Mouse (Mus musculus) right cerebral cortex, postnatal 4 days (tissue): ENCODE results near the gene Hnrnpr.

Experiments
- DNase-seq: peaks from one replicate; pipeline ENCODE4 v3.0.0-alpha.2; 2022

Hnrnpr gene

DNA sequence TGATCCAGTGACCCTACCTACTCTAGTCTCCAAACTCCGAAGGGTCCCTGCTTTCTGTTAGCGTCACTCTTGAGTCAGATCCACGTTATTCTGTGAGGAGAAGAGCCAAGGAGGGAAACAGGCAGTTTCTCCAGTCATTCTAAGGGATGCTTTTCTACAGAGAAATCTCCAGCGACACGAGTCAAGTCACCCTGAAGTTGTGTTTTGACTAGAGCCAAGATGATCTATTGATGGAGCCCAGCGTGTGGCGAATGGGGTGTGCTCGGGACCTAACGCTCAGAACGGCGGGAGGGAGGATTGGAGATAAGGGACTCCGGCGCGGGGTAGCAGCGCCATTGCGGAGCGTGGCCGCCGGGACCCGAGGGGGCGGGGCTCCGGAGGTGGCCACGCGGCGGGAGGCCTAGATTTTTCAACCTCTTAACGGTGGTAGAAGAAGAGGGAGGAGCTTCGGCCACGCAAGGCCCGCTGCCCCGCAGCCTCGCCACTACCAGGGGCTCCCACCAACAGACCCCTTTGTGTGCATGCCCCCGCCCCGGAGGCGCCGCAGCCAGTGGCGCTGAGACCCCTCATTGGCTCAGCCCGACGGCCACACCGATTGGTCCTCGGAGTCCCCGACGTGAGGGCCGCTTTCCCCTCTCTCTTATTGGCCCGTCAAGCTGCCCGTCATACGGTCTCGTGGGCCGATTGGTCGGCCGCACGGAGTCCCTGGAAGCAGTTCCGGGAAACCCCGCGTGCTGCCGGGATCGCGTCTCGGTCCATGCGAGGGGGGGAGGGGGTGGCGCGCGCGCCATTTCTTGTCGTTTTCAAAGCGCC is at the start of gene Hnrnpr:
Gene Hnrnpr, plus strand, starts transcription at position 714 of the 813 bp plus-strand sequence.
- peak; percentile 100 for DNase-seq

DNA sequence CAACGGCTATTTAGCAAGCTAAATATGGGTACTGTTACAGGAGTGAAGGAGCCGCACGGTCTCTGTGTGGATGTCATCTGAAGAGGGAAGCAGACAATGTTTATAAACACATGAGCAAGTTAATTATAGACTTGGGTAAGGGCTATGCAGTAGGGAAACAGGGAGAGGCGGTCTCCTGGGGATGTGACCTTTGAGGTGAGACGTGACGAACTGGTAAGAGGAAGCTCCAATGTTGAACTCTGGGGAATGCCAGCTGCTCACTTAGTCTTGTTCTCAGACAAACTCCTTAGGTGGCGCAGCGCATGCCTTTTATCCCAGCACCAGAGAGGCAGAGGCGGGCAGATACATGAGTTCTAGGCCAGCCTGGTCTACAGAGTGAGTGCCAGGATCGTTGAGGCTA is 48.8 kb upstream of the Hnrnpr start:
- no peak for DNase-seq

DNA sequence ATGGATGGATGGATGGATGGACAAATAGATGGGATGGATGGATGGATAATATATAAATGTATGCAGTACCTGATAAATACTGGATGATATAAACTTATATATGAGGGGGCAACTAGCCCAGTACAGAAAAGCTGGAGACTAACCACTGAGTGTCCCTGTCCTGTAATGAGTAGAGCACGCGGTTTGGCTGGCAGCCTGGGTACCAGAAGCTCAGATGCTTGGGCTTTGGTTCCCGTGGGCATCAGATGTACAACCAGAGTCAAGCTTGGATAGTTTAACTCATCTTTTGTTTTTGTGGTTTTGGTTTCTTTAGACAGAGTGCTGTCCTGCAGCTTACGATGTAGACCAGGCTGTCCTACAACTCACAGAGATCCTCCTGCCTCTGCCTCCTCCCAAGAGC is 47.2 kb upstream of the Hnrnpr start:
- no peak for DNase-seq

DNA sequence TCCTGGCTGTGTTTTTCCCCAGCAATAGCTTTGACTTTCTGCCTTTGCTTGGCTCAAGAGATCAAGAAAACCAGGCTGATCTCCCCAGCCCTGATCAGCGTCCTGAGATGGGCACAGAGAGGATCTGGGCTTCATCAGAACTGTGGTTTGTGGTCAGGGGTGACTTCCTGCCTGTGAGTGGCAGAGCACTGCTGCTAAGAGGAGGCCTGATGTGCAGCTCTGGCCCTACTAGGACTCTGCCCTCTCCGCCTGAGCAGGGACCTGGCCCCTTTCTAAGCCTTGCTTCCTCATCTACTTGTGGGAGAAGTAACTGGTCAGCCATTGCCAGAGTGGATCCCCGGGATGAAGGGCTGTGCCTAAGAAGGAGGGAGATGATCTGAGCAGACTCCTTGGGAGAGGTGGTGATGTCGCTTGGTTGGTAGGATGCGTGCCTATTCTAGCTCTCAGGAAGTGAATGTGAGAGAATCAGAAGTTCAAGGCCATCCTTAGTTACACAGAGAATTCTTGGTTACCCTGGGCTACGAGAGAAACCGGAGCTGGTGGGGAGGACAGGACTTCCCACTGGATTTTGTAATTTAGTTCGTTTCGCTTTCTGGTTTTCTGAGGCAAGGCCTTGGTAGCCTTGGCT is 43.9 kb upstream of the Hnrnpr start:
- no peak for DNase-seq

DNA sequence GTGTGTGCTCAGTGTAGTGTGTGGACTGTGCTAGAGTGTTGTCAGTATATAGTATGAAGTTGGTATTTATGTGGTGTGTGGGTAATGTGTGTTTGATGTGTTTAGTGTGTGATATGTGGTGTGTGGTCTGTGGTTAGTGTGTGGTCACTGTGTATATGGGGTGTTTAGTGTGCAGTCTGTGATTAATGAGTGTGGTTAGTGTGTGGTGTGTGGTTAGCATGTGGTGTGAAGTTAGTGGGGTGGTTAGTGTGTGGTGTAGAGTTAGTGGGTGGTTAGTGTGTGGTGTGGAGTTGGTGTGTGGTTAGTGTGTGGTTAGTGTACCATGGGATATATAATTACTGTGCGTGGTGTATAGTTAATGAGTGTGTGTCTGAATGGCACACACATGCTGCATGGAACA is 41.8 kb upstream of the Hnrnpr start:
- no peak for DNase-seq

DNA sequence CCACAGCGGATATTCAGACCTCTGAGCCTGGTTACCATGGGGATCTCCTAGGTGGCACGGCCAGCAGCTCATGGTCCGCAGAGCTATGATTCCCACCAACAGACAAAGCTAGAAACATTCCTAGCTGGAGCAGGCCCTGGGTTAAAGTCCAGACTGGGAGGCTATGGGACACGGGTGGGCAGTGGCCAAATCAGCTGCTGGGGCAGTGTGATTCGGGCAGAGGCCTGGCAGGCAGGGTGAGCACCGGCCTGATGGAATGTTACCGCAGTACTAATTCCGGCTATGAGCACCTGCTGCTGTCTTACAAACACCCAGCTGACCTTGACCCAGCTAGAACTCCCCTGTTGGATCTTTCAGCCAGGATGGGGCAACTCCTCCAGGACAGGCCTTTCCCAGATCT is 40.1 kb upstream of the Hnrnpr start:
- no peak for DNase-seq

DNA sequence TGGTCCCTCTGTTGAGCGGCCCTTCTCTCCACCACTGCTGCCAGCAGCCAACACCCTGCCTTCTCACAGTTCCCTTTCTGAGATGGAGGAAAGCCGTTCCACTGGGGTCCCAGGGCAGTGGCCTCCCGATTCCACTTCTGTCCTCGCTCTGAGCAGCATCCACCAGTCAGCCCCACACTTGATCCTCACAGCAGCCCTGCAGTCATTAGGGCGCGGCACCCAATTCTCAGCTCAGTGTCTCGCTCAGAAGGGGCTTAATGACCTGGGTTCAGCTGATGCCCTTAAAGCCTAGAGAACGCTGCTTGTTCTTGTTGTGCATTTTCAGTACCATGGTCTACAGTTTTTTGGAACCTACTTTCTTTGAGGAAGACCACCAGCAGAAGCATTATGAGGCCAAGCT is 29.6 kb upstream of the Hnrnpr start:
- no peak for DNase-seq

DNA sequence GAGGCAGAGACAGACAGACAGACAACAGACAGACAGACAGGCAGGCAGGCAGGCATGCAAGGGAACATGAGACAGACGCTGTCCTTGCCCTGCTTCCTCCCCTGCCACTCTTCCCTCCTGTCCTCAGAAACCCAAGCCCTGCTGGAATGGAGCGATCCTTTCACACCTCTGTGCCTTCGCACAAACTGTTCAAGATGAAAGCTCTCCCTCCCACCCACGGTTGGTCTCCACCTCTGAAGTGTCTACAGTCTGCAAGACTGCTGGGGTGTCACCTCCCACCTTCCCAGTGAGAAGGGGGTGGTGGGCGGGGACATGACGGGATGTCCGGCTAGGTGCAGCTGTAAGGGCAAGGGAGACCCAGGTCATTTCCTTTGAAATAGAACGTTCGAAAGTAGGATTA is 29.1 kb upstream of the Hnrnpr start:
- no peak for DNase-seq

DNA sequence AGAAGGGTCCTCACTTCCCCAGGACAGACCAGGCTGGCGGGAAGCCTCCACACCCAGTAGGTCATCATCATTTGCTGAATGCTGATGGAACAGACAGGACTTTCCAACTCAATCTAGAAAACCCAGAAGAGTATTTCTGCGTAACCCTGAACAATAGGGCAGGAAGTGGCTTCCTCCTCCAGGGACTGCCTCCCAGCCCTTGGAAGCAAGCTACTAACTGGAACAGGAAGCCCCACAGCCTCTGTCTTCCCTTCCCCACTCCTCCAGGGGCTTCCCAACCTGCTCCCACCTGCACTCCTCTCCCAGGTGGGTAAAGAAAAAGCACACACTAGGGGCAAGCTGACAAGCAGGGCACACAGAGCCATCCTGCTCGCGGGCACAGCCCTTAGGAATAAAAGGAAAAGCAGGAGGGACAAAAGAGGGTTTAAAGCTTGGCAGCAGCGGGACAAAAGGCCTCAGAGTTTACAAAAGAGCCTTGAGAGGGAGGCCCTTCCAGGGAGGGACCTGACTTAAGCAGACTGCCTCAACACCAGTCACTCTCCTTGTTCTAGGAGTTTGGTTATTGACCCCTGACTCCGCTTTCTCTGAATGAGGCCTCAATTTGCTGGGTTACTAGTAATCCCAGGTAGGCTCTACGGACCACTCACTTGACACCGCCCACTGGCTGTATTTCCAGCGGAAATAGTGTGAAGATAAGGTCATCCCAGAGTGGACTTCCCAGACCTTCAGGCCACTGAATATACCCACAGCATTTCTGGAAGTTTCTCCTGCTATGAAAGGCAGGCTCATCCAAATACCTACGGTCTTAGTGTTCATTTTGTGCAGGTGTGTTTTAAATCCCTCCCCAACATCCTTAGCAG is 27.9 kb upstream of the Hnrnpr start:
- DNase-seq, result no peak

DNA sequence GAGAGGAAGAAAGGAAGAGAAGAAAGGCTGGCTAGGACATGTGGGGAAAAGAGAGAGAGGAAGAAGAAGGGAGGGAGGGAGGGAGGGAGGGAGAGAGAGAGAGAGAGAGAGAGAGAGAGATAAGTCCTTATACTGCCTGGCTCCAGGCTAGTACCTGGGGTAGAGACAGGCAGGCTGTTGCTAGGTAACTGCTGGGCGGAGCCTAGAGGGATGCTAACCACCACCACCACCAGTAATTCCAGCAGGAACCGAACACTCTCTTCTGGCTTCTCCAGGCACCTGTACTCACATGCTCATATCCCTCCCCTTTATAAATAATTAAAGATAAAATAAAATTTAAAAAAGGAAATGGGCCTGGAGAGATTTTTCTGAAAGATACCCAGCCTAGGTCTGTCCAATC is 27.0 kb upstream of the Hnrnpr start:
- no peak for DNase-seq

DNA sequence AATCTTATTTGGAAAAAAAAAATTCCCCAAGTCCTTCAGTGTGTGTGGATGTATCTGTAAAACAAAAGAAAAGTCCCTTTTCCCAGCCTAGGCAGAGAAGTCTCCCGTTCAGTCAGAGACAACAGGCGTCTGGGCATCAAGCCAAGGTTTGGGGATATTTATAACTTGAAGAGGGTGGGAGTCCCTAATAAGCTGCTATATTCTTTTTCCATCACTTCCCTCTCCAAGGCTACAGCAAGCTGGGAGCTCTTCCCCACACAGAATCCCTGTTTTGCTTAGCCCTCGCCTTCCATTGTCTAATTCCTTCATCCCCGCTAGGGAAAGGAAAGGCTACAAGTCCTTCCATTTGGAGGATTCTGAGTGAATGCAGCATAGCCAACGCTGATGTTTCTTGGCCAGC is 26.3 kb upstream of the Hnrnpr start, which contains the start of gene Zfp46:
Gene Zfp46, plus strand, starts transcription at position 229 of the 400 bp plus-strand sequence.
- DNase-seq, result peak; percentile 88

DNA sequence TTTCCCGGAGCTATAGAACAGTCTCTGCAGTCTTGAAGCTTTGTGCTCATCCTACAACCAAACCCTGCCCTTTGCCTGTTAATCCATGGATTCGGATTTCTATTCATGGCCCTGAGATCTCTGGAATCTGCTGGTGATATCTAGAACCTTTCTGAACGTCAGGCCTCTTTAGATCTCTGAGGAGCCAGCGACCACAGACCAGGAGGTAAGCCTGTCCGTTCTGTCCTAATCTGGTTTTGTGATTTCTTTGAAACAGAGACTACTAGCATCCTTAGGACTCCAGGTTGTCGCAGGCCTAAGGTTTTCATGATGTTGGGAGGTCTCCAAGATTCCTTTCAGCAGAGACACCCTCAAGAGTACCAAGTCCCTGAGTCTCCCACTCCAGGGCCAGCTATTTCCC is 25.9 kb upstream of the Hnrnpr start:
- DNase-seq, result peak; percentile 25

DNA sequence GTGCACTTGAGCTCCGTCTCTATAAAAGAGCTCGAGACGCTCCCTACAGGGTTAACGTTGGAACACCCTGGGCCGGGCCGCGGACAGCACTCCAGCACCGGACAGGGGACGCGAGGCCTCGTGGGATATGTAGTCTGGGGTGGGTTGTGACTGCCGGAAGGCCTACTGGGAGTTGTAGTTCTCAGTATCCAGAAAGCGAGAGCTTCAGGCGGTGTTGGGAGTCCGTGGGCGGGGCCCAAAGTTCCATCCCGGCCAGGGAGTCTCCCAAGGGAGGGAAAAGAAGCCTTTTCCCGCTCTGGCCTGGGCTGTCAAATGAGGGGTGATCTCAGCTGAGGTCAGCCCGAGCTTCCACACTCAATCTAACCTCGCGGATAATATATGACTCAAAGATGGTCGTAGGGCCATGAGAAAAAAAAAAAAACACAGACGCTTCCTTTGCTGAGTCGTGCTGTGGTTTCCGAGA is 25.4 kb upstream of the Hnrnpr start:
- peak; percentile 84 for DNase-seq

DNA sequence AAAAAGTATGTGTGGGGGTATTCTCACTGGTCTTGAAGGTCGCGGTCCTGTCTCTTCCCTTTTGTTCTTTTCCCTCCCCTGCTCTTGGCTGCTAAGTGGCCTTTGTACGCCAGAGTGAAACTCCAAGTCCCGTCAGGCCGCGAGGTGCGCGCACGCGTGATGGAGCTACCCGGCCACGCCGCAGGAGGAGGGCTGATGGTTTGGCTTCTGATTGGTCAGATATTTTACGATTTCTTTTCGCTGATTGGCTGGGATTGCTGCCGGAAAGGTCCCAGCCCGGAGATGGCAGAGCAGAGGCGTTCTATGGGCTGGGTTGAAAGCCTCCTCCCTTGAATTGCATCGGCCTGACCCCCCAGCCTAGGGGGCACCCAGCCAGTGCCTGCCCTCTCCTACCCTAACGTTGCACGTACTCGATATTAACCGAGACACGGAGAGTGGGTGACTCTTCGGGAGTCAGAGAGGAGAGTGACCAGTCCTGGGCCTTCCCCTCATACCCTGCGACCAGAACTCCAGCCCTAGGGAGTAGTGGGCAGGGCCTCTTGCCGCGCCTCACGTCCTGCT is 24.9 kb upstream of the Hnrnpr start:
- DNase-seq, result peak; percentile 93

DNA sequence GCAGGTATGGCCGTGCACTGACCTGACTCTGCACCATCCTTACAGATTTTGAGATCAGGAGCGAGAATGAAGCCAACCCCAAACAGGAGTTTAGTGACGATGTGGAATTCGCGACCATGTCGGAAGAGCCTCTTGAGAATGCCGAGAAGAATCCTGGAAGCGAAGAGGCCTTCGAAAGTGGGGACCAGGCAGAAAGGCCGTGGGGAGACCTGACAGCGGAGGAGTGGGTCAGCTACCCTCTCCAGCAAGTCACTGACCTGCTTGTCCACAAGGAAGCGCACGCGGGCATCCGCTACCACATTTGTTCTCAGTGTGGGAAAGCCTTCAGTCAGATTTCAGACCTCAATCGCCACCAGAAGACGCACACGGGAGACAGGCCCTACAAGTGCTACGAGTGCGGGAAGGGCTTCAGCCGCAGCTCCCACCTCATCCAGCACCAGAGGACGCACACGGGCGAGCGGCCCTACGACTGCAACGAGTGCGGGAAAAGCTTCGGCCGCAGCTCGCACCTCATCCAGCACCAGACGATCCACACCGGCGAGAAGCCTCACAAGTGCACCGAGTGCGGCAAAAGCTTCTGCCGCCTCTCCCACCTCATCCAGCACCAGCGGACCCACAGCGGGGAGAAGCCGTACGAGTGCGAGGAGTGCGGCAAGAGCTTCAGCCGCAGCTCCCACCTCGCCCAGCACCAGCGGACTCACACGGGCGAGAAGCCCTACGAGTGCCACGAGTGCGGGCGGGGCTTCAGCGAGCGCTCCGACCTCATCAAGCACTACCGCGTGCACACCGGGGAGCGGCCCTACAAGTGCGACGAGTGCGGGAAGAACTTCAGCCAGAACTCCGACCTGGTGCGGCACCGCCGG is 20.6 kb upstream of the Hnrnpr start:
- DNase-seq, result no peak

DNA sequence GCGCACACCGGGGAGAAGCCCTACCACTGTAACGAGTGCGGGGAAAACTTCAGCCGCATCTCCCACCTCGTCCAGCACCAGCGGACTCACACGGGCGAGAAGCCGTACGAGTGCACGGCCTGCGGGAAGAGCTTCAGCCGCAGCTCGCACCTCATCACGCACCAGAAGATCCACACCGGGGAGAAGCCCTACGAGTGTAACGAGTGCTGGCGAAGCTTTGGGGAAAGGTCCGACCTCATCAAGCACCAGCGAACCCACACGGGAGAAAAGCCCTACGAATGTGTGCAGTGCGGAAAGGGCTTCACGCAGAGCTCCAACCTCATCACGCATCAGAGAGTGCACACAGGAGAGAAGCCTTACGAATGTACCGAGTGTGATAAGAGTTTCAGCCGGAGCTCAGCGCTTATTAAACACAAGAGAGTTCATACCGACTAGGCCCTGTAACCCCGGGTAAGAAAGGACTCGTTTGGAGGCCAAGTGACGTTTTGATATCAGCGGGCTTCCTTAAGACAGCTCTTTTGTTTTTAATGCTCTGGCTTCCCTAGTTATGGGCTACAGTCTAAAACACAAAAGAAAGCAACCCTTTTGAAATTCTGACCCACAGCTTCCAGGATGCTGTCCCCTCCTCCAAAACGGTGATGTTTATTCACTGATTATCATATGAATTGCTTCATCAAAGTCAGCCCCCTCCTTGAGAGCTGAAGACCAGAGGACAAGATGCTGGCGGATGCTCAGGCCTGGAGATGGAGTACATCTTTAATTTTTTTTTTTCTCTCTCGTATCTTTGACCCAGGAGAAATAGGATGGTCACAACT is 19.8 kb upstream of the Hnrnpr start:
- no peak for DNase-seq

DNA sequence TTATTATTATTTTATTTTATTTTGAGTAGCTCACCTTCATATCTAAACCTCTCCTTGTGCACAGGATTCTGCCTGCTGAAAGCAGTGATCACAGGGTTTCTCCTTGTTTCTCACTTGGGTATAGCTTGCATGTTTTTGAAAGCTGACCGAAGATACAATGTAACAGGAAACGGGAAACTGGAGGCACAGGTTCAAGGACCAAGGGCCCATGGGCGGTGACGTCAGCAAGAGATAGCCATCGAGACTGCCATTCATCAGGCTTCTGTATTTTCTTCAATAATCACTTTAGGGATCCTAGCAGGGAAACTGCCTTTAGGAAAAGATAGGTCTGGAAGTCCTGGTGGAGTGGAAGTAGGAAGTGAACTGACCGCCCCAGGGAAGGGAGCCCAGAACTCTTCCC is 19.1 kb upstream of the Hnrnpr start:
- DNase-seq, result no peak

DNA sequence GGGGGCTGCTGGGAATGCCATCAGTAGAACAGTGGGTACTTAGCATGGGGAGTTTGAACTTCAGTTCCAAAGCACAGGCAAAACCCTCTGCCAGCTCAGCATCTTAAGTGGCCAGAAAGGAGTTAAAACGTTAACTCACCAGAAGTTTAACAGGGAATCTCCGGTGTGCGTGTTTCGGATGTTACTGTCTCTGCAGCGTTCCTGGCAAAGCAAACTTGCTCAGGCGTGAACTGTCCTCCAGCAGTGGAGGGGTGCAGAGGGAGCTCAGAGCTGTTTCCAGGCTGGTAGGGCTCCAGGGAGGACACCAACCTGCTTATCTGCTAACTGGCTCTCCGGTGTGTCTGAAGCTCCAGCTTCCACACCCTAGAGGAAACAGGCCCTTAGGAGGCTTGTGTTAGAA is 14.8 kb upstream of the Hnrnpr start:
- DNase-seq, result no peak

DNA sequence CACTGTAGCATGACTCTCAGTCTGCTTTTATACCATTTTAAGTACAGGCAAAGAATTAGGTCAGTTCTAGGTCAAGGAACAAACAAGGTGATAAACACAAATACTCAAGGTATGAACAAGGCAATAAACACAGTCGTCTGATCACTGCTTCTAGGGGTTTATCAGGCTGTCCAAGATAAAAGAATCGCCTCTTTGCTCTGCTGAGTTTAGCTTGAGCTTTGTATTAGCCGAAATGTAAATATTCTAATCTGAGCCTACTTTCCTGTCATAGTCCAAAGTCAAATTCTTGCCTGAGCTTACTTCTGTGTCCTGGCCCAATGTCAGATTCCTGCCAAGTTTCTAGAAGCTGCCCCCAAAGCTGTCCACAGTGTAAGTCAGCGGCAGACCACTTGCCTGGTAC is 8.3 kb upstream of the Hnrnpr start:
- no peak for DNase-seq

DNA sequence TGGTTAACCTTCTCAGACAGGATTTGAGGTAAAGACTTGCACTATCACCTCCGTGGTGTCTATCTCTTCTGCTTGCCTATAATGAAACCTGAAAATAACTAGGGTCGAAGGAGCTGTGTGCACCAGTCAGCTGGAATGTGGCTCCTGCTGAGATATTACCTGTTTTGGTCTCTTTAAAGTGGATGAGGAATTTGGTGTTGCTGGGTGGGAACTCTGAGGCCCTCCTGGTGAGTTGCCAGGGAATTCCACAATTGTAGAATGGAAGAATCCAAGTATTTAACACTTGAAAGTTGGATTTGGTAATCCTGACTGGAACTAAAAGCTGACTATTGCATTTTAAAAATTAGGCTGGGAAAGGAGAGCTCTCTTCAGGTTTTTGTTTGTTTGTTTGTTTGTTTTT is 6.6 kb upstream of the Hnrnpr start:
- DNase-seq, result no peak

DNA sequence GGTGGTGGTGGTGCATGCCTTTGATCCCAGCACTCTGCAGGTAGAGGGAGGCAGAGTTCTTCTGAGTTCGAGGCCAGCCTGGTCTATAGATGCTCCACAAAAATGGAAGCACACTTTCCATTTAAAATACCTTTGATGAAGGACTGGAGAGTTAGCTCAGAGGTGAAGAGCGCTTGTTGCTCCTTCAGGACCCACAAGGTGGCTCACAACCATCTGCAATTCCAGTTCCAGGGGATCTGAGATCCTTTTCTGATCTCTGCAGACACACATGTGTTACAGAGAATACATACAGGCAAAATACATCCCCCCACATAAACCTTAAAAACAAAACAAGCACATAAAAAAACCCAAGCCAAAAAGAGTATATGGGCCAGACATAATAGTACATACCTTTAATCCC is 2.4 kb upstream of the Hnrnpr start:
- no peak for DNase-seq
